Mouse (Mus musculus) frontal cortex, adult (tissue): ENCODE data around the gene Wdr44.
A peak's percentile ranks its signal among the peaks of the same experiment; 100 is the strongest.
"Not testable (repeated sequence)": the region's sequence is repeated elsewhere in the genome, so short reads cannot be mapped to it uniquely, and the experiment has no call there.

Experiments
- ATAC-seq: cut with Nextera tagmentation; 2 replicates; pipeline ENCODE4 v1.9.2; 2017; ENCODE audit warnings: mild to moderate bottlenecking, moderate library complexity, mixed read lengths; ENCODE audit not compliant: low TSS enrichment

The Wdr44 gene

DNA sequence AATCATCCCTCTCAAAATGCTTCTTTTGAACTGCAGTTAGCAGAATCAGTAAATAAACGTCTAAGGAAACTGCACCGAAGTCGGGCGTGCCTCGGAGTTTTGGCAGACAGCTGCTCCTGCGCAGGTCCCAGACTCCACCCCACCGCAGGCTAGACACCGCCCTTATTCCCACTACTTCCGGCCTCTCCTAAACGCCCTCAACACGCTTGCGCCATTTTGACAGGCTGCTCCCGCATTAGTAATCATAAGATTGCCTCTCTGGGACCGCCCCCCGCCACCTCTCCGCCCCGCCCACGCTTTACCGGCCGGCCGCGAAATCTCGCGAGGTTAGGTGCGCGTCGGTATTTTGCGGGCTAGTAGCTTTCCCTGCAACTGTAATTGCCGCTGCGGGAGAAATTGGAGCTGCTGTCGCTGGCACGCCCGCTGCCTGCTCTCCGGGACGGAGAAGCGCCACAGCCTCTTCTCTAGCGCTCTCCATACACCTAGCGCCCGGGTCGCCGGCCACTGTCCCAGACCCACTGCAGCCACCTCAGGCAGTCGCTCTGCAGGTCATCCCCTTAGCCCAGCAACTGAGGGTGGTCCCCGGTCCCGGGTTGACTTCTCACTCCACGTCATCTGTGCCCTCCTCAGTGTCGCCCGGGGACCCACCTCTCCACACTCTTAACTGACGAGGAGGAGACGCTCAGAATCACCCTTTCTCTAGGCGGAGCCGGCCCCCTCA, at the start of gene Wdr44:
TSS of gene Wdr44 (plus strand) at position 330 of the 721 bp plus-strand sequence.
- ATAC-seq = peak; percentile 98

DNA sequence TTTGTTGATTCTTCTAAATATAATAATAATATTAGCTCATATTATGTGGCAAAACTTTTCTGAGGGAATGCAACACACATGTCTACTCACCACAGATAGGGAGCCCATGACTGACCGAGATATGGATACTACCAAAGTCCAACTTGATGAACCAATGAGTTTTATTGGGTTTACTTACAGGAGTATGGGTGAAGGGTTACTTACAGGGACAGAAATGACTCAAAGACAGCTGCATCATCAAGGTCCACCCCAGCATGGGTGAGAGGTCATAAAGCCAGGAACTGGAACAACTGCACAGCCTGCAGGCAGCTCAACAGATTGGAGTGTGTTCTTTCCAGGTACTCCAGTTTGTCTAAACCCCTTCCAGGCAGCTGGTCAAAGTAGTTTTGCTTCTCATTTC, 44.5 kb upstream of the Wdr44 start:
- no peak for ATAC-seq

- ATAC-seq = no peak
Observed at GRCm38 (mm10) chrX:23662216-23662615, 30.6 kb upstream of the Wdr44 start.

- no peak for ATAC-seq
Observed at GRCm38 (mm10) chrX:23673193-23673592, 19.7 kb upstream of the Wdr44 start.

DNA sequence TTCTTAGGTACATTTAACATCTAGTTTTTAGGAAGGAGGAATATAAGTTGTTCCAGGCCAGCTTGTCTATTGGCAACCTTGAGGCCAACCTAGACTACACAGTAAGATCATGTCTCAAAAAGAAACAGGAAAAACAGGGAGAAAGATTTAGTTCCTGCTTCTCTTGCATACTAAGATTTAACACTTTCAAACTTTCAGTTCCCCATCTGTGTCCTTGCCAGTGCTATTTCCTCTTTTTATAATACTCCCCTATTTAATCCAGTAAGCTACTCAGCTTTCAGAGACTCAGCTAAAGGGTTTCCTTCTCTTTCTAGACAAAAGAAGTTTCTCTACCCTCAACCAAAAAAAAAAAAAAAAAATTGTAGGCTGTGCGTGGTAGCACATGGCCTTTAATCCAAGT, 17.4 kb upstream of the Wdr44 start:
- no peak for ATAC-seq

GRCm38 (mm10) chrX:23676583-23676982, 16.3 kb upstream of the Wdr44 start:
- no peak for ATAC-seq

DNA sequence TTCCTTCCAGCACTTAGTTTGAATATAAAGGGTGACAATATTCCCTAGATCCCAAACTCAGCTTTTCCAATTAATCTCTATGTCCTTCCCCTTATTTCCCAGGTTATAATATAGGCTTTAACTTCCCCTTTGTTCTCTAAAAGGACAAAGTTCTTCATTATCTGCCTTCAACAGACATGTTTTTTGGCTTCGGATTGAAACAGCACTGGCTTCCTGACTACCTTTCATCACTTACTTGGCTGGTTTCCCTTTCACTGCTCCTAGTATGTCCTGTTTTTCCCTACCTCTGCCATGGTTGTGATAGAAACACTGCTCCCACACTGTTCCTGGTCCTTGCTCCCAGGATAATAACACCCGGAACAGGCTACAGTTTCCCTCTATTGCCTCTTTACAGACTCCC, 15.3 kb upstream of the Wdr44 start:
- ATAC-seq = no peak

GRCm38 (mm10) chrX:23692336-23692721, 522 bp upstream of the Wdr44 start:
- peak; percentile 26 for ATAC-seq

- ATAC-seq = peak; percentile 51; the same call in 1 of the 2 replicates
Observed at GRCm38 (mm10) chrX:23693443-23694400, 871 bp downstream of the Wdr44 start.

- ATAC-seq = no peak
Observed at GRCm38 (mm10) chrX:23694588-23694987, 1.7 kb downstream of the Wdr44 start.

DNA sequence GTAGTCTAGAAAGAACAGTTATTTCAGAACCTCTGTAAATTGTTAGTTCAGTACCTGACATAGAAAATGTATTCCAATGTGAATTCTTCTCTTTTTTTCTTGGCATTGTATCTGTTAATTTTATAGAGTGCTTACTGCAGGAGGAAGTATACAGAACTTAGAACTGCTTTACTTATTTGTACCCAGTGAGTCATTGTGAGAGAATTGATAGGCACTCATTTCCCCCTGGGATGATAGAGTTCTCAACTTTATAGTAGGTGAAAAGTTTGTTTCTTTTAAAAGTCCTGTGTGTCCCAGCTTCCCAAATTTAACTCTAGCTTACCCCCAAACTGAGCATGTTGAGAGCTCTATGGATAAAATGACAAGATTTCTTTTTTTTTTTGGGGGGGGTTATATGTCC, 2.3 kb downstream of the Wdr44 start:
- no peak for ATAC-seq

- no peak for ATAC-seq
Observed at GRCm38 (mm10) chrX:23697346-23697745, 4.5 kb downstream of the Wdr44 start.

DNA sequence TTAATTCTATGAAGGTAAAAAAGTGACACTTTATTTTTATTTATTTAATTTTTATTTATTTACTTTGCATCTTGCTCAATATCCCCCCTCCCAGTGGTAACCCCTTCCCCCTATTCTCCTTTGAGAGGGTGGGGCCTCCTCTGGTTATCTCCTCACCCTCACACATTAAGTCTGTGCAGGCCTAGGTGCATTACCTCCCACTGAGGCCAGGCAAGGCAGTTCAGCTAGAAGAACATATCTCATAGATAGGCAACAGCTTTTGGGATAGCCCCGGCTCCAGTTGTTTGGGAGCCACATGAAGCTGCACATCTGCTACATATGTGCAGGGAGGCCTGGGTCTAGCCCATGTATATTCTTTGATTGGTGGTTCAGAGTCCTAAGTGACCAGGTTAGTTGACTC, 6.2 kb downstream of the Wdr44 start:
- ATAC-seq = no peak

DNA sequence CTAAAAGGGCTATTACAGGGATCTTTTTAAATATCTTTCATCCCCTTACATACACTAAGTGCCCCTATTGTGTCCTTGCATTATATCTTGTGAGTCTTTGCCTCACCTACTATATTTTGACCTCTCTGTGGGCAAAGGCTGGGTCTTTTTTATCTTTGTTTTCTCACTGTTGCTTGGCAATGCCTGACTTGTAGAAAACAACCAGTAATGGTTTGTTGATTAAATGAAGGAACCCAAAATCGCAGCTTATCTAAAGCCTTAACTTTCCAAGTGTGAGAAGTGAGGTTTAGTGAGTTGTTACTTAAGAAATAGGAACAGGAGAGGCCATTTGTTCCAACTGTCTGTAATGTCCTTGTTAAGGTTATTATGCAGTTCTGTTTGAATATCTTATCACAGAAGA, 24.4 kb downstream of the Wdr44 start:
- ATAC-seq = no peak

DNA sequence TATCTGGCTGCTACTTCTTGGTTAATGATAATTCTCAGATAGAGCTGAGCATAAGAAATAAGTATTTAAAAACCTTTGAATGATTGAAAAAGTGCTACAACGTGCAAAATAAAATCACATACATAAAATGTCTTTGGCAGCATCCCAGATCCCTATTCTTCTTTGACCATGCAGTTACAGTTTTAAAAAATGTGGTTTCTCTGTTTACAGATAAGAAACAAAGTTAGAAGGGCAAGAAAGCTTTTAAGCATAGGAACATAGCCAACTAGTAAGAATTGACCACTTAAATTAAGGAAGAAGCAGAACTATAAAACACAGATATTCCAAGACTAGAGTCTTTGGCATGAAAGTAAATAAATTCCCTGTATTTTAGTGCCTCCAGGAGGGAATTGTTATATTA, 34.6 kb downstream of the Wdr44 start:
- no peak for ATAC-seq

DNA sequence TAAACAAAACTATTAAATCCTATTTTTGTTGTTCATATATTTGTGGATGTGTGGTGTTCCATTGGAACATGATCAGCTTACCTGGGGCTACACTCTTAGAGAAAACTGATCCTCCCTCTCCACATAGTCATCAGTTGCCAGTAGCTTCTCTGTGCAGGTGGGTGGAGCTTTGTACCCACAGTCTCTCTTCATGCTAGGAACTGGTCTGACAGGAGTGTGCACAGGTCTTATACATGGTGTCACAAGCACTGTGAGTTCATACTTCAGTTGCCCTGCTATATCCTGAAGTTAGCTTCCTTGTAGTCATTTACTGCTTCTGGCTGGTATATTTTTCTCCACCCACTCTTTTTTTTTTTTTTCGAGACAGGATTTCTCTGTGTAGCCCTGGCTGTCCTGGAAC, 61.8 kb downstream of the Wdr44 start:
- ATAC-seq = no peak

DNA sequence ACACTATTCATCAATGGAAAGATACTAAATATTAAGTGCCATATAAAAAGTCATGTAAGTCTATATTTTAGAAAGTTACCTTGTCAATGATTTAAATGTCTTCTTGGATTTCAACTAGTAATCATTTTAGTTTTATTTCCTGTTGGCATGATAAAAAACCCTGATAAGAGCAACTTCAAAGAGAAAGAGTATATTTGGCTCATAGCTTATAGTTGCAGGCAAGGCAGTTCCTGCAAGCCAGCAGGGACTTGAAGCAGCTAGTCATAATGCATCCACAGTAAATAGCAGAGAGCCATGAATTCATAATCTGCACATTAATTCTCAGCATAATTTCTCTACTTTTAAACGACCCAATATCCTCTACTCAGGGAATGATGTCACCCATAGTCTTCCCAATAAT, 75.0 kb downstream of the Wdr44 start:
- no peak for ATAC-seq

GRCm38 (mm10) chrX:23807125-23807524, 114.3 kb downstream of the Wdr44 start:
- no peak for ATAC-seq

GRCm38 (mm10) chrX:23810365-23810764, 117.5 kb downstream of the Wdr44 start:
- no peak for ATAC-seq

GRCm38 (mm10) chrX:23813287-23813686, 120.4 kb downstream of the Wdr44 start:
- peak; percentile 78; the same call in 1 of the 2 replicates for ATAC-seq

DNA sequence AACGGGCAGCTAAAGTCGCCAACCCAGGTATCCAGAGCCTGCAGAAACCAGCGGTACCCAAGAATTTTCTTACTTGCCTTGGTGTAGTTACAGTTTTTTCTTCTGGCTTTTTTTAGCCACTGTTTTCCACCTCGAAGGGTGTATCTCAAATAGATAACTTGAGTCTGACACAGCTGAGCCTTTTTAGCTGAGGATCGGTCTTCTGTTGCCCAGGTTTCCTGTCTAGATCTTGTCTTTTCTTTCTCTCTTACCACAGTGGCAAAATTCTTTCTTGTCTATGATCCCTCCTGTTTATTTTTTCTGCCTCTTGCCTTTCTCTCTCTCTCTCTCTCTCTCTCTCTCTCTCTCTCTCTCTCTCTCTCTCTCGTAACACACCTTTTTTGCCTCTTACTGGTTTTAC, 130.0 kb downstream of the Wdr44 start:
- not testable (repeated sequence) for ATAC-seq

- no peak for ATAC-seq
Observed at GRCm38 (mm10) chrX:23823398-23824023, 130.7 kb downstream of the Wdr44 start.
